Mouse (Mus musculus) thymus, adult 2 months (tissue): ENCODE measurements around the gene Shank2.

ENCODE experiments used
- CTCF ChIP-seq: fragments of 200-500 bp; IDR thresholded peaks from 2 replicates; pipeline ENCODE4 v1.5.1; 2012; ENCODE audit warnings: mild to moderate bottlenecking, control low read depth, low read length, moderate library complexity, borderline replicate concordance; ENCODE audit not compliant: control insufficient read depth, poor library complexity, insufficient read depth; ENCODE audit errors: extremely low read depth
- POLR2A ChIP-seq: fragments of 200-500 bp; IDR thresholded peaks from 2 replicates; pipeline ENCODE4 v1.6.1; 2012; ENCODE audit warnings: mild to moderate bottlenecking, low read length, control low read depth, moderate library complexity; ENCODE audit not compliant: control insufficient read depth, poor library complexity, insufficient read depth; ENCODE audit errors: extremely low read depth

- TF ChIP-seq CTCF: no peak
- no peak for TF ChIP-seq POLR2A
Measured at GRCm38 (mm10) chr7:144473486-144473885, 471.8 kb downstream of the Shank2 start.
